Mouse (Mus musculus) liver, embryonic 14.5 days (tissue): ENCODE results near the gene Cox8a.

Experiments used
- CTCF ChIP-seq: IDR thresholded peaks from 2 replicates; pipeline ENCODE4 v1.5.1; 2016; ENCODE audit warnings: antibody characterized with exemption, low read depth, control low read depth
- EP300 ChIP-seq: IDR thresholded peaks from 2 replicates; pipeline ENCODE4 v1.6.1; 2016; ENCODE audit warnings: antibody characterized with exemption, low read depth

DNA sequence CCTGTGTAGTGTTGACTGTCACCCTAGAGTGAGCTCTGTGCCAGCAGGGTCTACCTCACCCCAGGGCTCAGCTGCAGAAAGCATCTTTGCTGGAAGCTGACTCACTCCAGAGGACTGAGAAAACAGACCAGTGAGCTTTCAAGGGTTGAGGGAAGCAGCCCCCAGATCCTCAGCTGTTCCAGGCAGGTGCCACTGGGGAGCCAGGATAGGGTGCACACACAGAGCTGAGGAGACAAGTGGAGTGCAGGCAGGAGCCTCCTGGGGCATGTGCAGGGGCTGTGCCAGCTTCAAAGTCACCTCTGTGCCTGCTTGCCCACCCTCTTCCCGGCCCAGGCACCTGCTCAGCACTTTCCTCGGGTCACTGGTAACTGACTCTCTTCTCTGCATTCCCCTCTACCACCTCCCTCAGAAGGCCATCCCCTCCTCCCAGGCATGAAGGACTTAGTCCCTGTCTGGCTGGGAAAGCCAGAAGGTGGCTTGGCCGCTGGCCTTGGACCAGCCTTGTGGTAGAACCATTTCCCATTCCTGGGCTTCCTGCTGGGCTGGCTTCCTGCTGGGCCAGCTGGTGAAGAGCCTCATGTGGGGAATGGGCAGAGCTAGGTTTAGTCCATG is 38.5 kb downstream of the Cox8a start:
- no peak for TF ChIP-seq CTCF
- TF ChIP-seq EP300, result no peak
